Mouse (Mus musculus): ENCODE measurements around the gene Zfyve28.

- TF ChIP-seq CTCF (IDR thresholded peaks at IDR 0.05; ENCODE audit: low read depth): no peak
- no peak for TF ChIP-seq EP300 (optimal IDR thresholded peaks at IDR 0.05)
Measured at GRCm38 (mm10) chr5:34185051-34185580, 103.1 kb downstream of the Zfyve28 start.
